Mouse (Mus musculus): ENCODE results near the gene Entpd6. TPM values are rescaled to one million over a fixed set of nuclear protein-coding genes. Genes with fewer than 3 reads are reported as not detected.

Entpd6 gene
- total RNA-seq (2017): 9.7 to 23.4 TPM (median 20.9 TPM) in 3 replicates

DNA sequence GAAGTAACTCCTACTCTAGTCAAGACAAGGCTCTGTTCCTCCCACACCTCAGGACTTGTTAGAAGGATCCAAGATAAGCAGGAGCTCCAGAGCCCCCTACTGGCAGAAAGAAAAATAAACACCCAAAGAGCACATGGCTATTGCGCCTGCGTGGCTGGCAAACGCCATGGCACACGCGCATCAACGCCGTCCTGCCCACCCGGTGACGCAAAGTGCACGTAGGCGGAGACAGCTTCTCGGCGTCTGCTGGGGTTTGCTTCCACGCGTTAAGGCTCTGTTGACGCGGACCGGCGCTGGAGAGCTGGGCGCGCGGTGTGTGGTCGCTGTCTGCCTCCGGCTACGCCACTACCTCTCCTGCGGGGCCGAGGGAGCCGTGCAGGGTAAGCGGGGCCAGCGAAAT is at the start of gene Entpd6:
TSS of gene Entpd6 (plus strand) at position 189 of the 400 bp plus-strand sequence.
- peak; percentile 89 for ATAC-seq (replicated peaks; ENCODE audit: insufficient number of reproducible peaks, low FRiP score, low TSS enrichment, poor library complexity, severe bottlenecking)

DNA sequence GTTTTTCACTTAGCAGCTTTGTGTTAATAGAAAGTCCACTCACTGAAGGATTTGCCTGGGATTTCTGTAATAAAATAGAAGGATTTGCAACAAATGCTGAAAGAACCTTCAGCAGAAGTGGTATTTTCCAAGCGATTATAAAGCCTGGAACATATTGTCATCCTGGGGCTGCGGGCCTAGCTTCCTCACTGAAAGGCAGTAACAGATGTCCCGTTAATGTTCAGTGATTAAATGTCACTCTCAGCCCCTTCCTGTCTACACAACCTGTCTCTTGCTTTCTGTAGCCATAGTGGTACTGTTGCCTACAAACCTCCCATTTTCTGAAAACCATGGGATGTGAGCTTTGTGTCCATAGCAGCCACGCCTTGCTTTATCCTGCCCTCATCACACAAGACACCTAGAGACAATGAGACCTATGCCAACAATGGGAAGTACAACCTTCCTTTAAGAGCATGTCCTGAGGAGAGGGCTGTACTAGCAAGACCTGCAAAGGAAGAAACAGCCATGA is 36.6 kb upstream of the Entpd6 start:
- no peak for ATAC-seq (replicated peaks; ENCODE audit: insufficient number of reproducible peaks, low FRiP score, low TSS enrichment, poor library complexity, severe bottlenecking)

DNA sequence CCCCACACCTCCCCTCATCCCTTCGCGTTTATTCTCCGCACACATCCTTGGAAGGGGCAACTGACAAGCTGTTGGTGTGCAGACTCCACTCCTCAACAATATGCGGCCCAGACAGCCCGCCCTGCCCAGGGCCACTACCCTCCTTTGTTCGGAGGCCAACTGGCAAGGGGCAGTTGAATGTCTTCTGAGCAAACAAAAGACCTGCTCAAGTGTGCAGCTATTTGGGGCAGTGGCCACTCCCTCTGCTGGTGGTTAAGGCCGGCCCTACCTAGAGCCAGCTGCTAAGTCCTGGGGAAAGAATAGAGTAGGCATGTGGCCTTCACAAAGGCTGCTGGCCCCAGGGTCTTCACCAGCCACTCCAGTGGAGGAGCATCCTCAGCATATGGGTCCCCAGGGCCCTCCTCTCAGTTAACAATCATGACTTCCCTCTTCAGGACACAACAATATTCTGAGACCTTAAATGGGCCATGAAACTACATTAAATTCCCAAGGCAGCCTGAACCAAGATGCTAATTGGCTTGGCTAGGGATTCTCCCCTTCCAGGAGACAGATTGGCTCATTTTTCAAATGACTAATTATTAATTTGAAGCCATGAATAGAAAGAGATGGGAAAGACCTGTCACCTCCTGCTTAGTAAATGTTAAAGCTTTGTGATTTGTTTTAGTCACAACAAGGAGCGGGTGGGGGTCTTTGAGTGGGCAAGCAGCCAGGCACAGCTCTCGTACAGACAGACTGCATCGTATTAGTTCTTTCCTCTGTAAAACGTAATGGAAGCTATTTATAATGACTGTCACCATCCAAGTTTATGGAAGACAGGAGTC is 12.9 kb upstream of the Entpd6 start:
- no peak for ATAC-seq (replicated peaks; ENCODE audit: insufficient number of reproducible peaks, low FRiP score, low TSS enrichment, poor library complexity, severe bottlenecking)

DNA sequence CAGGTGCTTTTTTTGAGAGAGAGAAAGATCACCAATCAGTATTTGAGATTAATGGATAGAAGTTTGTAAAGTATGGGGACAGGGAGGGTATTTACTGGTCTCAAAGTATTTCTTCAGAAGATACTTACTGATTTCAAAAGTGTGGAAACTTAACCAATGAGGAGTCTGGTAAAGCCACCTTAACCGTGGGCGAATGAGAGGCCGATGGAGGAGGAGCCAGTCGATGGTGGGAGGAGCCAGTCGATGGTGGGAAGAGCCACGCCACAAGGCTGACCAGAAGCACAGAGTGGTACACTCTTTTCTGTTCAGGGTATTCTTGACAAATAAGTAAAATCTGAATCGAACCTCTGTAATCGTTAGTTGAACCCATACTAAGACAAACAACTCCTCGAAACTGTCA is 11.0 kb upstream of the Entpd6 start:
- no peak for ATAC-seq (replicated peaks; ENCODE audit: insufficient number of reproducible peaks, low FRiP score, low TSS enrichment, poor library complexity, severe bottlenecking)

DNA sequence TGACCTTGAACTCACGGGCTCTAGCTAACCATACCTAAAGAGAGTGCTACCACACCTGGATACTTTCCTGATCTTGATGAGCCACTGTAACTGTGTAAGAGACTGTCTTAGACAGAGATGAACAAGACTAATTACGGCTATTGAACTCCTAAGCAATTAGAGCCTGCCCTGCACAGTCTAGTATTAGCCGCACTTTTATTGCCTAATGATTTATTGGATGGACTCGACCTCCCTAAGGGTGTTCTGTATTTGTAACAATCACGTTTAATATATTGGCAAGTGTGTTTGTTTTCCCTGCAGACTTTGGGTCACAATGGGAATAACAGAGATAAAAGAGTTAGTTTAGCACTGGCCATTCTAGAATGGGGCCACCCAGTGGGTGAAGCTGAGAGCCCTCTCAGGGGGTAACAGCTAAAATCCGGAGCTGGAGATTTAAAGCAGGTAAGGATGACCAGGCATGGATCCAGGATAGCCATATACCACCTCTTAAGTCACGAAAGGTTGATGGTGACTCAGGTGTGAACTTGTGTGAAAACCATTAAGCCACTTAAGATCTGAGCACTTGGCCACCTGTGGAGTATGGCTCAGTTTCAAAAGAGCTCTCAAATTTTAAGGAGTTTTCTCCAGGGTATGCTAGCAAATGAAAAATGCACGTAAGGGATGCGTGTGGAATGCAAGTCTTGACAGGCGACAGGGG is 8.5 kb upstream of the Entpd6 start:
- ATAC-seq (replicated peaks; ENCODE audit: insufficient number of reproducible peaks, low FRiP score, low TSS enrichment, poor library complexity, severe bottlenecking): no peak

DNA sequence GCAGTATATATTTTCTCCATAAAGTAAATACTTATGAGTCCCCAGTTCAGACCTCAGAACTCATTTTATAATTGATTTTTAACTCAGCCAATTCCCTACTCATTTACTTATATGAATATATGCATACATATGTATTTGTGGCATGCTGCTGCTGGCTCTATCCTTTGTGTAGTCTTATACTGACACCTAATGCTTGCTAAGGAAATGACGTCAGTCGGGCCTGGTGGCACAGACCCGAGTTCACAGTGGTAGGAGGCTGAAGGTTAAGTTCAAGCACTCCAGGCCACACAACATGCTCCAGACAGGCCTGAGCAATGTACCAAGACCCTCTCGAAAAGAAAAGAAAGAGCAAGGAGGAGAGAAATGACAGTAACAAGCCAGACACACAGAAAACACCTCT is 7.4 kb upstream of the Entpd6 start:
- no peak for ATAC-seq (replicated peaks; ENCODE audit: insufficient number of reproducible peaks, low FRiP score, low TSS enrichment, poor library complexity, severe bottlenecking)

DNA sequence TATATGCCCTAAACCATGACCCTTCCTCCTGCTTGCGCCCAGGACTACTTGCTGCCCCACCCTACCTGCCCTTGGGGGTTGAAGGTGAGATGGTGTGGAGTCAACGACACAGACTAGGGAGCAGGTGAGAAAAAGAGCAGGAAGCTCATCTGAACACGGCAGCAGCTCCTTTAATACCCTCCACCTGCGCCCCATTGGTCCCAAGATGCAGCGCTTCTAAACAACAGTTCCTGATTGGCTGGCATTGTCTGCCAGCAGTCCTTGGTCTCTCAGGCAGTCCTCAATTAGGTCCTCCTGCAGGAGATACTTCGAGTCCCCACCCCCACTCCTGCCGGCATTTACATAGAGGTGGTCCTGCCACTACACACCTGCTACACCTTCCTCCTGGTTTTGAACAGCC is 3.8 kb upstream of the Entpd6 start:
- ATAC-seq (replicated peaks; ENCODE audit: insufficient number of reproducible peaks, low FRiP score, low TSS enrichment, poor library complexity, severe bottlenecking): no peak

DNA sequence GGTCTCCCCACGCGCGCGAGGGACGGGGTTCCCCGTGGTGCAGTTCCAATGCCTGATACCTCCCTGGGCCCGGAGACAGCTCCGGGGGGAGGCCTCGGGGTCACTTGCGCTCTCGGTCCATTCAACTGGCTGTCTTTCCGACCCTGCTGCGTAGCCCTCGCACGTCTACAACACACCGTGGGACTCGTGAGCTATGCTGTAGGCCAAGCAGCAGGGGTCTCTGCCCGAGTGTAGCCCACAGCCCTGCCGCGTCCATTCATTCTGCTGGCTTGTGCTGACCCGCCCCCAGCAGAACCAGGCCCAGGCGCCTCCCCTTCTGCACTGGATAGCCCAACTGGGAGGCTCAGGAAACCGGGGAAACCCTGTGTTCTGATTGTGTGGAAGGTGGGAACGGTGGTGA is 441 bp downstream of the Entpd6 start:
- peak; percentile 8; the same call in 1 of the 2 replicates for ATAC-seq (replicated peaks; ENCODE audit: insufficient number of reproducible peaks, low FRiP score, low TSS enrichment, poor library complexity, severe bottlenecking)

DNA sequence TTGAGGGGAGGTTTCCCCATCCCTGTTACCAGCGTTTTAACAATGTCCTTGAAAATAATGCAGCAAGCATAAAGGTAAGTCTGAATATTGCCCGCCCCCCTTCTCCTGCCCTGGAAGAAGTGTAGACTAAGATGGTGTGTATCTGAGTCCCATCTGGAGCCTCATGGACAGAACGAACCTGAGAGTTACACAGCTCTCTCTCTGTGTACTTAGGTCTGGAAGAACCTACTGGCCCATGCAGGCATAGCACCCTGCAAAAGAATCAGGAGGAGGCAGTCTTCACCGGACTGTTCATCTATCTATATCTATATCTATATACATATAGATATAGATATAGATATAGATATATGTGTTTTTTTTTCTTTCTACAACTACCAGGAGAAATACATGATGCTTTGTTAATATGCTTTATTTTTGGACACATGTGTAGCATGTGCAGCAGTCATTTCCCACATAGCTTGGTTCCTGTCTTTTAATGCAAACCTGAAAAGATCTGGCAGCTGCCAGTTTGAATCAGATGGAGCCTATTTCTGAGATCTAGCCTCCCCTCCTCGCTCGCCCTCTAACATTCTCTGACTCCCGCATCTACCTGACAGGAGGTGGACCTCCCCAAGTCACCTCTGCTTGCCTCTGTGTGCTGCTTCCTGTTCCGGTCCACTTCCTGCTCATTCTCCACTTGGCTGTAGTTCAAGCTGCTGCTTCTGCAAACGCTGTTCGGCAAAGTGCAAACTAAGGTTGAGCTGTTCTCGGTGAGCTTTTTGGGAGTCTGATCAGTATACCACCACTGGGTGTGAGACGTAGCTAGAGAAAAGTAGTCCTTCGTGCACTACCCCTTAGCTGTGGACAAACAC is 1.5 kb downstream of the Entpd6 start:
- 0 out of 2 replicates have a peak, but pooled peaks have one; percentile 23 for ATAC-seq (replicated peaks; ENCODE audit: insufficient number of reproducible peaks, low FRiP score, low TSS enrichment, poor library complexity, severe bottlenecking)

DNA sequence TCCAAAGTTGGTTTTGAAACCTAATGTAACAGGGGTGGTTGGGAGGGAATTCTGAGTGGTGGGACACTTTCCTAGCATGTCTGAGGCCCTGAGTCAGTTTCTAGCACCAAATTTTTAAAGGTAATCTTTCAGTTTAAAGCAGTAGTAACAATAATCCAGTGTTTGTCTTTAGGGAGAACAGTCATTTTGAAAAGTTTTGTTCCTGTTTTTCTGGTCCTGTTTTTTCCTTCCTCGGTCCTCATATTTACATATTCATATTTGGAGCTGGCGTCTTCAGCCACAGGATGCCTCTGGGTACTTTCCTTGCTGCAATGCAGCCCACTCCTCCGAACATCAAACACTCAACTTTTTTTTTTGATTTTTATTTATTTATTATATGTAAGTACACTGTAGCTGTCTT is 6.2 kb downstream of the Entpd6 start:
- no peak for ATAC-seq (replicated peaks; ENCODE audit: insufficient number of reproducible peaks, low FRiP score, low TSS enrichment, poor library complexity, severe bottlenecking)

DNA sequence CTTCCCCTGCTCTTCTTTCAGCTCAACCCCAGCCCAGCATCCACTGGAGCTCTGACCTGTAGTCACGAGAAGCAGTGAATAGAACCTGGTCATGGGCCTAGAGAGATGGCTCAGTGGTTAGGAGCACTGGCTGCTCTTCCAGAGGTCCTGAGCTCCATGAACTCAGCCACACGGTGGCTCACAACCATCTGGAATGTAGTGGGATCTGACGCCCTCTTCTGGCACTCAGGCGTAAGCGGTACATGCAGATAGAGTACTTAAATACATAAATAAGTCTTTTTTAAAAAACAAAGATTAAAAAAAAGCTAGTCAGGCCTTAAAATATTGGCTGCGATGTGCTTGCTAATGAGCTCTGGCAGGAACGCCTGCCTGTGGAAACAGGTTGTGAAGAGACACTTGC is 12.6 kb downstream of the Entpd6 start:
- ATAC-seq (replicated peaks; ENCODE audit: insufficient number of reproducible peaks, low FRiP score, low TSS enrichment, poor library complexity, severe bottlenecking): no peak

DNA sequence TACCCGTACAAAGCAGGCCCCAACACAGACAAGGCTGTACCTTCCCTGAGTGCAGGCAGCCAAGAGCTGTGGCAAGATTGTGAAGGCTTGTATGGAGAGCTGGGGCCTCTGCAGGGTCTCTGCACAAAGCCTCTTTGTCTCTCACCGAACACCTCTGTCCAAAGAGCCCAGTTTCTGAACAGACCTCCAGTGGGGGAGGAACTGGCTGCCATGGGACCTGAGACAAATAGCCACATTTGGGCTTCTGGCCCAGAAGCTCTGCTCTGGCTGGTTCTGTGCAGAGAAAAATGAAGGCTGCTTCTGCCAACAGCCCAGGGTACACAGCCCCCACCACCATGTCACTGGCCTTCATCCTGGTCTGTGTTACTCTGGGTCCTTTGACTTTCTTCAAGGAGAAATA is 16.8 kb downstream of the Entpd6 start:
- no peak for ATAC-seq (replicated peaks; ENCODE audit: insufficient number of reproducible peaks, low FRiP score, low TSS enrichment, poor library complexity, severe bottlenecking)

DNA sequence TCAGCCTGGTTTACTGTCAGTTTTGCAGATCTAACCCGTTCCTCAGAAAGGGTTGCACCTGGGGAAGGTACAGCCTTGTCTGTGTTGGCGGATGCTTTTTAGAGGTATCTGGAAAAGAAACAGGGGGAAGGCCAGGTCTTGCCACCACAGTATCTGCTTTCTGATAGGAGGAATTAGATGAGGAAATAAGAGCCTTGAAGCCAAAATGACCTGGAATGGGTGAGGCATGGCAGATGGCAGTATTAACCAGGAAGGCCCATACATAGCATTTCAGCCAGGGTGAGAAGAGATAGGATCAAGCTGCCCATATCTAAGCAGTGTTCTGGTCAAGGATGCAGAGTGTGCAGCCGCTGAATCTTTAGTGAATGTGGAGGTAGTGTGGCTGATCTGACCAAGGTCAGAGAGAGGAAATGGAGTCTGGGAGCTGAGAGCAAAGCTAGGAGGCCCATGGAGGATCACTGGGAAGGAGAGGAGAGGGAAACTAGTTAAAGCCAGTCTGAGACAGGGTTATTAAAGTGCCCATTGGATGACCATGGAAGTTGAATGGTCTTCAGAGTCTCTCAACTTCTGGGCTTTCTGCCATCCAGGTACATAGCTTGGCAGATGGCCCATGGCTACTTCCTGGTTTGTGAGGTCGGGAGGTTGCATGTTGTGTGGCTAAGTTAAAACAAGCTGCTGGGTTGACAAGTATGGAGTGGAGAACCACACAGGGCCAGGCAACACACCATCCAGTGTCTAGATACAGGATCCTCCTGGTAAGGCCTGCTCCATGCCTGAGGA is 17.4 kb downstream of the Entpd6 start:
- ATAC-seq (replicated peaks; ENCODE audit: insufficient number of reproducible peaks, low FRiP score, low TSS enrichment, poor library complexity, severe bottlenecking): no peak

DNA sequence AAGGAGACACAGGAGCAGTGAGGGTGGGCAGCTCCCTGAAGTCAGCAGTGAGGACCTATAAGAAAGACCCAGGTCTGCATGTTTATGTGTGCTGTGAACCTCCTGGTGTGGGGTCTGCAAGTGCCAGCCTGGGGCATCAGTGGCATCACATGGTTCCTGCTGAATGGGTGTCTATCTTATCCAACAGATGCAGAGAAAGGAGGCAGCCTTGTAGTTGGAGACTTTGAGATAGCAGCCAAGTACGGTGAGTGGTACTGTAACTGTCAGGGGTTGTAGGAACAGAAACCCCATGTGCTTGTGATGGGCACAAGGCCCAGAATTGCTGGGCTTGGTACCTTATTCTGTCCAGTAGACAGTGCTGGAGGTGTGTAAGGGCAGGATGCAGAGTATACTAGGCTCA is 19.8 kb downstream of the Entpd6 start:
- ATAC-seq (replicated peaks; ENCODE audit: insufficient number of reproducible peaks, low FRiP score, low TSS enrichment, poor library complexity, severe bottlenecking): no peak

DNA sequence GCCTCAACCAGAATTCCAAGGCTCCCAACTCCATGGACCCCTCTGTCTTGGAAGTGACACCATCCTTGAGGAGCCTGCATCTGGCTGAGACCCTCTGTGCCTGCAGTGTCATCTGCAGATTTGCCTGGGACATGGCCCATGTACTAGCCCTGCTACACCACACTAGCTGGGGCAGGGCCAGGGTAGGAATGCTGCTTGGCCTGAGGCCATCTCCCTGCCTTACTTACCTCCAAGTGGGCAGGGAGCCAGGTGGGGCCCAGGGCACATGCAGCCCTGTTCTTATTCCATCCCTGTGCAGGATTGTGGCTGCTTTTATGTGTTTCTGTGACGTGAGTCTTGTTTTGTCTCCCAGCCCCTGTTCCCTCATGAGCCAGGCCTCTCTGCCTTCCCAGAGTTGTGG is 21.9 kb downstream of the Entpd6 start:
- no peak for ATAC-seq (replicated peaks; ENCODE audit: insufficient number of reproducible peaks, low FRiP score, low TSS enrichment, poor library complexity, severe bottlenecking)

DNA sequence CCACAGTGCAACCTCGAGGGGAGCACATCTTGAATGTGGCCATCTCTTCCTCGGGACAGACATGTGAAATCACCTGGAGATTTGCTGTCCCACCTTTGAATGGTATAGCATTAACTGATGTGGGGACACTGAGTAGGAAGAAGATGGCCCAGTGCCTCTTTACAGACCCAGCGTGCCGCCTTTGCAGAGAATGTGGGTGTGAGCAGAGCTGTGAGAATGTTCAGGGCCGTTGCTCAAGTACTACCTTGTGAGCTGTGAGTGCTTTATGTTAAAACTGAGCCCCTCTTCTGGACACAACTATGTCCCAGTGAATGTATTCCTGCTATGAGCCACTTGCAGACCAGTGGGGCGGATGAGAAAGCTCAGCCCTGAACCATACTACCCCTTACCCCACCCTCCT is 22.3 kb downstream of the Entpd6 start:
- ATAC-seq (replicated peaks; ENCODE audit: insufficient number of reproducible peaks, low FRiP score, low TSS enrichment, poor library complexity, severe bottlenecking): no peak

DNA sequence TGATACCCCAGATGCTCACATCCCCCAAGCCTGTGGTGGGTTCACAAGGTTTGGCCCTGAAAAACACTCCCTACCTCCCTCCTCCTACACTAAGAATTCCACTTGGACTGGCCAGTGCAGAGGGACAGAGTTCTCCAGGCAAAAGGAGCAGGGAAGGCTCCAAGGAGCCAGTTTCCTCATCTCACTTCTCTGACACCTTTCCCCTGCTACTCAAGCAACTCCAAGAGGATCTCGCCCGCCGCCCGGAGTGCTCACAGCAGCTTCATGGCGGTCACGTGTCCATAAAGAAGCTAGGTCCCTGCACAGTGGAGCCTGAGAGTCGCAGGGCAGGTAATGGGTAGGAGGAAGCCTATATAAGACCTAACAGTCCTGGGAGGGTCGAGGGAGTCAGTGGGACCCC is 23.2 kb downstream of the Entpd6 start:
- no peak for ATAC-seq (replicated peaks; ENCODE audit: insufficient number of reproducible peaks, low FRiP score, low TSS enrichment, poor library complexity, severe bottlenecking)

DNA sequence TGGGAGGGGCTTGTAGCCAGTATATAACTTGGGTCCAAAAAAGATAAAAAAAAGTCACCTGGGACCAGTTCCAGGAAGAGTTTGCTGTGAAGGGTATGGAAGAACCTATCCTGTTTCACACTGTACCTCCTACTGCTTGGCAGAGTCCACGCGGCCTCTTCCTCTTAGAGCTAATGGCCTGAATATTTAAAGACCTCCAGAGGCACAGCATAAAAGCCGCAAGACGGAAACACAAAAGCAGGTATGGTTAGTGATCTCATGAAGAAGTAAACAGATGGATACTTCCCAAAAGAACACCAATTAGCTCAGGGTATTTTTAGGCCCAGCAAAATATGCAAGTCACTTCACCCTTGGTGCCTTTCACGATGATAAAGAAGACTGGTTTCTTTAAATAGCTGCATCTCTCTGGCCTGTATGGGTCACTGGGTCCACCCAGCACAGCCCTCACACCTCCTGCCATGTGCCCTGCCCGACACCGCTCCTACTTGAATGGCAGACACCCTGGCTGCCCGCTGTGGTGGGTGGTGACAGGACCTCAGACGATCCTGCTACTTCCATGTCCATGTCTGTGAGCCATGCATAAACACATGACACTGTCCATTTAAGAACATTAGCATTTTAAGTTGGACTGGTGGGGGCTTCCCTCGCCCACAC is 23.8 kb downstream of the Entpd6 start:
- ATAC-seq (replicated peaks; ENCODE audit: insufficient number of reproducible peaks, low FRiP score, low TSS enrichment, poor library complexity, severe bottlenecking): no peak
